Mouse (Mus musculus): ENCODE results near the gene Secisbp2l.

- peak; percentile 42 for TF ChIP-seq CTCF (IDR thresholded peaks at IDR 0.05; ENCODE audit: low read depth)
- no peak for TF ChIP-seq EP300 (optimal IDR thresholded peaks at IDR 0.05)
These were observed 59.1 kb downstream of the Secisbp2l start for GRCm38 (mm10) chr2:125723408-125724085.
